Mouse (Mus musculus) layer of hippocampus, adult 9-11 months (tissue): ENCODE results near the gene Polq.
"Not testable (repeated sequence)": the region's sequence is repeated elsewhere in the genome, so short reads cannot be mapped to it uniquely, and the experiment has no call there.

Experiments
- DNase-seq: peaks from one replicate; pipeline ENCODE4 v3.0.0; 2022

Polq gene

GRCm38 (mm10) chr16:37109285-37109684 lies 97.7 kb downstream of the Polq start:
- peak; percentile 46 for DNase-seq

DNA sequence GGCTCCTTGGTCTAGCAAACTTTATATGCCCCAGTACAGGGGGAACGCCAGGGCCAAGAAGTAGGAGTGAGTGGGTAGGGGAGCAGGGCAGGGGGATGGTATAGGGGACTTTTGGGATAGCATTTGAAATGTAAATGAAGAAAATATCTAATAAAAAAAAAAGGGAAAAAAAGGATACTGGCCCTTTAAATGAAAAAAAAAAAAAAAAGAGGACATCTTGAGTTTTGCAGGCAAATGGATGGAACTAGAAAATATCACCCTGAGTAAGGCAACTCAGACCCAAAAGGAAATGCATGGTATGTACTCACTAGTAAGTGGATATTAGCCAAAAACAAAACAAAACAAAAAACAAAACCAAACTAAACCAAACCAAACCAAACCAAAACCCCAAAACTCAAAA lies 113.6 kb downstream of the Polq start:
- DNase-seq, result not testable (repeated sequence)
